Mouse (Mus musculus): Measurements from ENCODE around the gene Gstm7. TPM values are rescaled to one million over a fixed set of nuclear protein-coding genes. Genes with fewer than 3 reads are reported as not detected.

Gstm7 gene
- polyA plus RNA-seq, 1 experiment: not detected

GRCm38 (mm10) chr3:107877747-107878736, 53.6 kb downstream of the Gstm7 start:
- Histone ChIP-seq H3K4me3 (replicated peaks; ENCODE audit: control insufficient read depth, low read depth, low read length) (no peak overlapping the region), H3K27ac (ENCODE audit: control insufficient read depth, insufficient read depth, low read depth, low read length, poor library complexity) (no peak overlapping the region), H3K4me1 (ENCODE audit: control insufficient read depth, insufficient read depth, low read length) (no peaks in the 10 kb centered on the region; the same call in 1 of the 2 replicates)
- TF ChIP-seq CTCF (IDR thresholded peaks at IDR 0.05; ENCODE audit: control insufficient read depth, insufficient read depth, low read length) (no peak), POLR2A (IDR thresholded peaks at IDR 0.05; ENCODE audit: borderline replicate concordance, control insufficient read depth, low read depth, low read length) (no peak)
- 64% methylated on average over 12 of the region's 12 CpGs for WGBS

DNA sequence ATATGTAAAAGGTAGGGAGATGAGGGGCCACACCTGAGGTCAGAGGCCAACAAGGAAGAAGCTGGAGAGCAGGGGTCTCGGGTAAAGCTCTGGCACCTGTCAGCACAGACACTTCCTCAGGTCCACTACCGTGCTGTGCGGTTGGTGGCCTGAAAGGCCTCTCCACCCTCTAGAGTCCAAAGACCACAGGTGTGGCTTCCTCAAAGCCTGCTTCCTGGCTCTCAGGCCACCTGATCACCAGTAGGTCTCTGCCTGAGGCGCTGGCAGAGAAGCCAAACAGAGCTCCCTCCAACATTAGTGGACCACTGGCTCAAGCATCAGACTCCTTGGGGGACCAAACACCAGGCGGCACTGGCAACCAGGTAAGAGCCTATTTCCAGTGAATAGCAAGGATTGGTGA, 54.6 kb downstream of the Gstm7 start, which contains the start of gene Eps8l3:
Eps8l3 (plus strand) TSS at position 225 of the 400 bp plus-strand sequence.
- TF ChIP-seq CTCF (IDR thresholded peaks at IDR 0.05; ENCODE audit: control insufficient read depth, insufficient read depth, low read length) (no peak), POLR2A (IDR thresholded peaks at IDR 0.05; ENCODE audit: borderline replicate concordance, control insufficient read depth, low read depth, low read length) (no peak)
- WGBS: 77% methylated on average over 5 of the region's 5 CpGs
- Histone ChIP-seq H3K4me1 (ENCODE audit: control insufficient read depth, insufficient read depth, low read length) (no peaks in the 10 kb centered on the region; the same call in 1 of the 2 replicates), H3K4me3 (replicated peaks; ENCODE audit: control insufficient read depth, low read depth, low read length) (no peak within 1 kb of the TSS), H3K27ac (ENCODE audit: control insufficient read depth, insufficient read depth, low read depth, low read length, poor library complexity) (no peak within 1 kb of the TSS)

Other genes starting within 250 kb of the Gstm7 start
- gene Ahcyl1, start 235.3 kb downstream of the Gstm7 start, polyA plus RNA-seq (2011; ENCODE audit: insufficient read depth, insufficient read length, low replicate concordance, missing spikeins): 27.3 and 38.4 TPM in 2 replicates
- 7.9 and 21.8 TPM in 2 replicates for gene Csf1, start 171.3 kb downstream of the Gstm7 start, polyA plus RNA-seq (2011; ENCODE audit: insufficient read depth, insufficient read length, low replicate concordance, missing spikeins)
- gene Eps8l3, start 54.6 kb downstream of the Gstm7 start, polyA plus RNA-seq (2011; ENCODE audit: insufficient read depth, insufficient read length, low replicate concordance, missing spikeins): not detected in 2 replicates
- gene Gstm5, start 36.0 kb downstream of the Gstm7 start, polyA plus RNA-seq (2011; ENCODE audit: insufficient read depth, insufficient read length, low replicate concordance, missing spikeins): 40.9 and 62.6 TPM in 2 replicates
- gene Gstm6, start 11.9 kb upstream of the Gstm7 start, polyA plus RNA-seq (2011; ENCODE audit: insufficient read depth, insufficient read length, low replicate concordance, missing spikeins): 1.8 TPM in 1 of 2 replicates, not detected in the other
- gene Gstm3, start 37.5 kb upstream of the Gstm7 start, polyA plus RNA-seq (2011; ENCODE audit: insufficient read depth, insufficient read length, low replicate concordance, missing spikeins): not detected in 2 replicates
- 8.7 and 10.5 TPM in 2 replicates for gene Gstm2, start 54.6 kb upstream of the Gstm7 start, polyA plus RNA-seq (2011; ENCODE audit: insufficient read depth, insufficient read length, low replicate concordance, missing spikeins)
- gene Gstm1, start 86.2 kb upstream of the Gstm7 start, polyA plus RNA-seq (2011; ENCODE audit: insufficient read depth, insufficient read length, low replicate concordance, missing spikeins): 63.6 and 69.5 TPM in 2 replicates
- gene Gstm4, start 113.1 kb upstream of the Gstm7 start, polyA plus RNA-seq (2011; ENCODE audit: insufficient read depth, insufficient read length, low replicate concordance, missing spikeins): 4.8 and 8.3 TPM in 2 replicates
- 15.3 and 47.2 TPM in 2 replicates for gene Ampd2, start 154.8 kb upstream of the Gstm7 start, polyA plus RNA-seq (2011; ENCODE audit: insufficient read depth, insufficient read length, low replicate concordance, missing spikeins)
- 1.0 TPM in 1 of 2 replicates, not detected in the other for gene Gnat2, start 161.0 kb upstream of the Gstm7 start, polyA plus RNA-seq (2011; ENCODE audit: insufficient read depth, insufficient read length, low replicate concordance, missing spikeins)
- gene Gnai3, start 214.3 kb upstream of the Gstm7 start, polyA plus RNA-seq (2011; ENCODE audit: insufficient read depth, insufficient read length, low replicate concordance, missing spikeins): 11.7 and 27.5 TPM in 2 replicates
- gene Gpr61, start 223.1 kb upstream of the Gstm7 start, polyA plus RNA-seq (2011; ENCODE audit: insufficient read depth, insufficient read length, low replicate concordance, missing spikeins): not detected in 2 replicates